Mouse (Mus musculus) limb, embryonic 12.5 days (tissue): ENCODE measurements at regions not wholly inside any gene's neighbourhood (a gene's known extent, or its start where the extent isn't known, plus 50 kb on each side); places are given as distances from the start of the nearest gene placed in this dataset.

ENCODE experiments used
- ATAC-seq: fragments of 200-750 bp; cut with Nextera tagmentation; 2 replicates; pipeline ENCODE4 v1.8.0; 2017; ENCODE audit warnings: low read depth, moderate TSS enrichment; ENCODE audit not compliant: insufficient number of reproducible peaks, insufficient read depth, low FRiP score, low TSS enrichment
- H3K27ac ChIP-seq: fragments of 300-500 bp; sonication (generic); 2 replicates; pipeline ENCODE4 v1.5.1; 2016; ENCODE audit warnings: mild to moderate bottlenecking, moderate library complexity
- H3K27me3 ChIP-seq: fragments of 300-500 bp; sonication (generic); 2 replicates; pipeline ENCODE4 v1.6.1; 2016; ENCODE audit warnings: mild to moderate bottlenecking, moderate library complexity
- H3K36me3 ChIP-seq: fragments of 300-500 bp; sonication (generic); 2 replicates; pipeline ENCODE4 v1.6.1; 2016; ENCODE audit warnings: mild to moderate bottlenecking, moderate library complexity
- H3K4me1 ChIP-seq: fragments of 300-500 bp; sonication (generic); replicated peaks from 2 replicates; pipeline ENCODE4 v1.6.1; 2016
- H3K4me2 ChIP-seq: fragments of 300-500 bp; sonication (generic); 2 replicates; pipeline ENCODE4 v1.6.1; 2016; ENCODE audit warnings: mild to moderate bottlenecking, moderate library complexity
- H3K4me3 ChIP-seq: fragments of 300-500 bp; sonication (generic); replicated peaks from 2 replicates; pipeline ENCODE4 v1.5.1; 2016; ENCODE audit warnings: mild to moderate bottlenecking
- H3K9ac ChIP-seq: fragments of 300-500 bp; sonication (generic); replicated peaks from 2 replicates; pipeline ENCODE4 v1.6.1; 2016; ENCODE audit warnings: mild to moderate bottlenecking, moderate library complexity
- H3K9me3 ChIP-seq: fragments of 300-500 bp; sonication (generic); 2 replicates; pipeline ENCODE4 v1.6.1; 2016; ENCODE audit warnings: mild to moderate bottlenecking, moderate library complexity
- WGBS: fragments of 180-500 bp; shearing (Covaris S2); methylation state at CpG from one replicate; pipeline ENCODE4 v1.1.7; 2016; 5-methylcytosine and 5-hydroxymethylcytosine counted together

GRCm38 (mm10) chr6:143487003-143487402 lies 320.0 kb downstream of the Etnk1 start:
- Histone ChIP-seq H3K27ac (no peak overlapping the region), H3K27me3 (peaks cover 4% of the 10 kb centered on the region; the same call in 1 of the 2 replicates), H3K36me3 (no peaks in the 10 kb centered on the region), H3K9ac (no peak overlapping the region), H3K9me3 (no peaks in the 10 kb centered on the region), H3K4me3 (no peak overlapping the region), H3K4me1 (no peaks in the 10 kb centered on the region), H3K4me2 (no peak overlapping the region)
- WGBS, result 68% methylated on average over 10 of the region's 10 CpGs
- no peak for ATAC-seq

GRCm38 (mm10) chr6:143490019-143490418 lies 323.0 kb downstream of the Etnk1 start:
- H3K4me3 ChIP-seq, result no peak overlapping the region
- ATAC-seq, result no peak
- no peaks in the 10 kb centered on the region for H3K36me3 ChIP-seq
- no peaks in the 10 kb centered on the region for H3K4me1 ChIP-seq
- no peak overlapping the region for H3K9ac ChIP-seq
- H3K27ac ChIP-seq, result no peak overlapping the region
- no peak overlapping the region for H3K4me2 ChIP-seq
- 96% methylated on average over 6 of the region's 6 CpGs for WGBS
- peaks cover 20% of the 10 kb centered on the region for H3K27me3 ChIP-seq
- H3K9me3 ChIP-seq, result peaks cover 5% of the 10 kb centered on the region; the same call in 1 of the 2 replicates

- H3K9me3 ChIP-seq, result peaks cover 5% of the 10 kb centered on the region; the same call in 1 of the 2 replicates
- no peaks in the 10 kb centered on the region for H3K36me3 ChIP-seq
- no peak overlapping the region for H3K4me3 ChIP-seq
- no peaks in the 10 kb centered on the region for H3K4me1 ChIP-seq
- no peak for ATAC-seq
- no peak overlapping the region for H3K27ac ChIP-seq
- 89% methylated on average over 5 of the region's 5 CpGs for WGBS
- no peak overlapping the region for H3K4me2 ChIP-seq
- H3K9ac ChIP-seq, result no peak overlapping the region
- peaks cover 30% of the 10 kb centered on the region for H3K27me3 ChIP-seq
Observed at GRCm38 (mm10) chr6:143491380-143491779, 324.4 kb downstream of the Etnk1 start.

- H3K9me3 ChIP-seq, result peaks cover 5% of the 10 kb centered on the region; the same call in 1 of the 2 replicates
- no peak overlapping the region for H3K4me2 ChIP-seq
- peaks cover 47% of the 10 kb centered on the region for H3K27me3 ChIP-seq
- WGBS, result 90% methylated on average over 3 of the region's 3 CpGs
- no peaks in the 10 kb centered on the region for H3K36me3 ChIP-seq
- no peak overlapping the region for H3K4me3 ChIP-seq
- peaks cover 7% of the 10 kb centered on the region for H3K4me1 ChIP-seq
- no peak overlapping the region for H3K9ac ChIP-seq
- no peak overlapping the region for H3K27ac ChIP-seq
- ATAC-seq, result no peak
Observed at GRCm38 (mm10) chr6:143493543-143493942, 326.5 kb downstream of the Etnk1 start.

- WGBS, result 83% methylated on average over 11 of the region's 11 CpGs
- peaks cover 47% of the 10 kb centered on the region for H3K27me3 ChIP-seq
- no peaks in the 10 kb centered on the region for H3K36me3 ChIP-seq
- H3K9me3 ChIP-seq, result peaks cover 5% of the 10 kb centered on the region; the same call in 1 of the 2 replicates
- H3K4me3 ChIP-seq, result no peak overlapping the region
- no peak overlapping the region for H3K4me2 ChIP-seq
- no peak overlapping the region for H3K9ac ChIP-seq
- H3K4me1 ChIP-seq, result peaks cover 15% of the 10 kb centered on the region
- H3K27ac ChIP-seq, result no peak overlapping the region
- ATAC-seq, result no peak
Observed at GRCm38 (mm10) chr6:143494341-143494740, 327.3 kb downstream of the Etnk1 start.

GRCm38 (mm10) chr6:143494886-143495285 lies 327.9 kb downstream of the Etnk1 start:
- Histone ChIP-seq H3K27ac (no peak overlapping the region), H3K9ac (no peak overlapping the region), H3K9me3 (peaks cover 5% of the 10 kb centered on the region; the same call in 1 of the 2 replicates), H3K4me2 (no peak overlapping the region), H3K27me3 (peaks cover 47% of the 10 kb centered on the region), H3K4me3 (no peak overlapping the region), H3K36me3 (no peaks in the 10 kb centered on the region), H3K4me1 (peaks cover 18% of the 10 kb centered on the region)
- no peak for ATAC-seq
- WGBS, result 69% methylated on average over 7 of the region's 7 CpGs

GRCm38 (mm10) chr6:143498764-143499163 lies 331.7 kb downstream of the Etnk1 start:
- Histone ChIP-seq H3K4me1 (peaks cover 34% of the 10 kb centered on the region), H3K27me3 (peaks cover 62% of the 10 kb centered on the region), H3K9ac (no peak overlapping the region), H3K4me3 (no peak overlapping the region), H3K36me3 (no peaks in the 10 kb centered on the region), H3K9me3 (no peaks in the 10 kb centered on the region), H3K27ac (peak overlapping the region; percentile 87), H3K4me2 (peak overlapping the region; percentile 45)
- peak; percentile 35 for ATAC-seq
- WGBS, result 33% methylated on average over 14 of the region's 14 CpGs

- H3K9me3 ChIP-seq, result no peaks in the 10 kb centered on the region
- H3K27me3 ChIP-seq, result peaks cover 57% of the 10 kb centered on the region
- peak; percentile 86 for ATAC-seq
- H3K4me1 ChIP-seq, result peaks cover 34% of the 10 kb centered on the region
- no peak overlapping the region for H3K9ac ChIP-seq
- H3K27ac ChIP-seq, result peak overlapping the region; percentile 87
- WGBS, result 17% methylated on average over 19 of the region's 19 CpGs
- H3K4me2 ChIP-seq, result peak overlapping the region; percentile 45
- H3K36me3 ChIP-seq, result no peaks in the 10 kb centered on the region
- no peak overlapping the region for H3K4me3 ChIP-seq
Observed at GRCm38 (mm10) chr6:143499259-143500043, 332.4 kb downstream of the Etnk1 start.

GRCm38 (mm10) chr6:143502803-143503202 lies 335.8 kb downstream of the Etnk1 start:
- Histone ChIP-seq H3K4me2 (no peak overlapping the region), H3K9me3 (peaks cover 7% of the 10 kb centered on the region; the same call in 1 of the 2 replicates), H3K27ac (no peak overlapping the region), H3K36me3 (no peaks in the 10 kb centered on the region), H3K27me3 (peaks cover 31% of the 10 kb centered on the region; the same call in 1 of the 2 replicates), H3K9ac (no peak overlapping the region), H3K4me1 (peaks cover 30% of the 10 kb centered on the region), H3K4me3 (no peak overlapping the region)
- ATAC-seq, result no peak
- whole genome bisulfite sequencing, result 75% methylated on average over 8 of the region's 8 CpGs

GRCm38 (mm10) chr6:143503953-143504352 lies 336.9 kb downstream of the Etnk1 start:
- WGBS, result 86% methylated on average over 4 of the region's 4 CpGs
- no peak for ATAC-seq
- no peak overlapping the region for H3K27ac ChIP-seq
- H3K4me2 ChIP-seq, result no peak overlapping the region
- no peak overlapping the region for H3K9ac ChIP-seq
- H3K27me3 ChIP-seq, result peaks cover 27% of the 10 kb centered on the region; the same call in 1 of the 2 replicates
- H3K9me3 ChIP-seq, result peaks cover 7% of the 10 kb centered on the region; the same call in 1 of the 2 replicates
- H3K36me3 ChIP-seq, result no peaks in the 10 kb centered on the region
- H3K4me1 ChIP-seq, result peaks cover 23% of the 10 kb centered on the region
- no peak overlapping the region for H3K4me3 ChIP-seq

GRCm38 (mm10) chr6:143513459-143513858 lies 346.4 kb downstream of the Etnk1 start:
- Histone ChIP-seq H3K4me3 (no peak overlapping the region), H3K9ac (no peak overlapping the region), H3K27ac (no peak overlapping the region), H3K4me2 (no peak overlapping the region), H3K27me3 (no peaks in the 10 kb centered on the region), H3K36me3 (no peaks in the 10 kb centered on the region), H3K9me3 (peaks cover 9% of the 10 kb centered on the region; the same call in 1 of the 2 replicates), H3K4me1 (no peaks in the 10 kb centered on the region)
- no peak for ATAC-seq
- WGBS, result 93% methylated on average over 5 of the region's 5 CpGs
